Mouse (Mus musculus) embryo, embryonic 11 days (tissue): Measurements from ENCODE around the gene Gpr183.
A peak's percentile ranks its signal among the peaks of the same experiment; 100 is the strongest.

Experiments used
- DNase-seq: peaks from one replicate; pipeline ENCODE4 v3.0.0-alpha.2; 2015

The Gpr183 gene

DNA sequence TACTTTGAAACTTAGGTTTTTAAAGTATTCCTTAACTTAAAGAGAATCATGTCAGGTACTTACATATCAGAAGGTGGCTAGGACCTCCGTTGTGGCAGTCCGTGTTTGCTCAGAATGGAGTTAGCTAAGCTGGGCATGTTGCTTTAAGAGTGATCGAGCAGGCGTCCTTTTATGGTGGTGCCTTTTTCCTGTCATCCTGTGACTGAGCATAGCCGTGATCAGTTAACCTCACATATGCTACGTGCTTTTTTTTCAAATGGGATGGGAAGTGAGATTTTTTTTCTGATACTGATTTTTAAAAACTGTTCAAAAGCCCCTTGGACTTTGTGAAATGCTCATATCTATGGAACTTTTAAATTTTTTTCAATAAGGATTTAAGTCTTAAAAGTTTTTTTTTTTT, at the start of gene Gpr183:
Gene Gpr183, minus strand, starts transcription at position 206 of the 400 bp plus-strand sequence.
- no peak for DNase-seq

DNA sequence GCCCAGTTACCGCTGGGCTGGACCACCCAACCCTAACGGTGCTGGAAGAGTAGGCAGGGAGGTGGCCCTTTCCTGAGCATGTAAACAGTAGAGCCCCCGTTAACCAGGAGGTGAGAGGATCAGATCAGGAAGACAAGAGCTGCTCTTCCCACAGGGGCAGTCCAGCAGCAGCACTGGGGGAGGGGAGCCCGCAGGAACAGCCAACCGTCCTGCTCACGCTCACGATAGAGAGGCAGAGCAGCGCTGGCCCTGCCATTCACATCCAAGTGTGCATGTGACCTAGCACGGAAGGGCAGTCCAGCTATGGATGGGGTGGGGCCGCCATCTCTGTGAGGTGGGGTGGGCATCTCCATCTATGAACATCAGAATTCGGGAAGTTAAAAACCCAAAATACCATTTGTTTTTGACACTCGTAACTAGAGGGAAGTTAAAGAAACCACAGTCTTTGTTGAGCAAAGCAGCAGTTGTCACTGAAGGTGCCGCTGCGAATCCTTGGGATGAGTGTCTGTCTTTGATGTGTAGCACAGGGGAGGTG, 48.5 kb upstream of the Gpr183 start:
- DNase-seq: peak; percentile 17

DNA sequence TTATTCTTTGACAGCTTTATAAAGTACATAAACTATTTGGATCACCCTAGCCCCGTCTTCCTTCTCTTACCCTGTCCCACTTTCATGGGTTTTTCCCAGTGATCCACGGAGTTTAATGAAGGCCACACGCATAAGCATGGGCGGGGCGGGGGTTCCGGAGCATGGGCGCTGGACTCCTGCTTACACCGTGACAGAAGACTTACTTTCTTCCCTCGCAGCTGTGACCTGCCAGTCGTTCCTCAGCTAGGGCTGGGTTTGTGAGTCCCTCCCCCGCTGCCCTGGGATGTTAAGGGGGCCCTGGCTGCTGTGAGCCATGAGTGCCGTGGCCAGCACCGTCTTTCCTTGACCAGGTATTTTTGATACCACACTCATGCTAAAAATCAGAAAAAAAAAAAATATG, 47.8 kb upstream of the Gpr183 start:
- no peak for DNase-seq

DNA sequence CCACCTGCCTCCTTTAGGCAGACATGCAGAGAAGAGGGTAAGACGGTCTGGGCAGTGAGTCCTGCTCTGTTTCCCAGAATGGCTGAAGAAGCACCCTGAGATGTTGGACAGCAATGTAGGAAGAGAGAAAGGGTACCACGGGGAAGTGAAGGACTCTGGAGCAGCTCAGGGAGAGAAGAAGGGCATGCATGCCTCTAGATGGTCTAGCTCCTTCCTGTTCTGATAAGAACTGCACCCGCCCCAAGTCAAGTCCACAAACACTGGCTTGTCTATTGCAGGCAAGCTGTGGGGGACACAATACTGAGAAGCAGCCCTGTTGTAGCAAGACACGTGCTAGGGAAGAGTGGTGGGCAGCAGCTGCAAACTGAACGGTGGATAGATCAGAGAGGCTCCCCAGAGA, 47.2 kb upstream of the Gpr183 start:
- DNase-seq: no peak

DNA sequence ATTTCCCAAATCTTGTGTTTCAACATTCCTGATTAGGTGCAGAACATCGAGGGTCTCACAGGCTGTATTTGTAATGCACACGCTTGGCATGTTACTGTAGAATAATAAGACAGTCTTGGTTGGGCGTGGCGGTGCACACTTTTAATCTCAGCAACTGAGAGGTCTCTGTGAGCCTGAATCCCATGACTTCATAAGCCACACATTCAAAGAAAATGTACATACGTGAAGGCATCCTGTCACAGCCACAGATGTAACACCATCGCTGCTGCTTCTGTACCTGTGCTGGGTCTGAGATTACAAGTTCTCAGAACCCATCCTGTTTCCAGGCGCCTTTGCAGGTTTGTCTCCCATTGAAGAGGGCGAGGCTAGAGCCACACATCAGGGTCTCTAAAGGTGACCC, 46.8 kb upstream of the Gpr183 start:
- DNase-seq: no peak

DNA sequence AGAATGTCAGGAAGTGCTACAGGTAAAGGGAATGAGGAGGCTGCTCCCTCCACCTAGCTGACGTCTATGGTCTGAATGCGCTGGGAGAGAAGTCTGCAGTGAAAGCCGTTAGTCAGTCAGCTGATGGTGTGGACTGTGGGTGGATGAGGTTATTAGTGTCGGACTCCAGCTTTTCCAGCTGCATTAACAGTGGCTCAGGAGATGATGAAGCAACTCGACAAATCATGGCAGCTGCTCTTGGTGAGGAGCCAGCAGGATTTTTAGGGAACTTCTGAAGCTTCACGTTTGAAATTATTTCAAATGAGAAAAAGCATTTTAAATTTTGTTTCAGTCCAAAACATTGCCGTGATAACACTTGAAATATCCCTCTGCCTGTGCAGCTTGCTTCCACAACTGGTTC, 45.3 kb upstream of the Gpr183 start:
- no peak for DNase-seq

DNA sequence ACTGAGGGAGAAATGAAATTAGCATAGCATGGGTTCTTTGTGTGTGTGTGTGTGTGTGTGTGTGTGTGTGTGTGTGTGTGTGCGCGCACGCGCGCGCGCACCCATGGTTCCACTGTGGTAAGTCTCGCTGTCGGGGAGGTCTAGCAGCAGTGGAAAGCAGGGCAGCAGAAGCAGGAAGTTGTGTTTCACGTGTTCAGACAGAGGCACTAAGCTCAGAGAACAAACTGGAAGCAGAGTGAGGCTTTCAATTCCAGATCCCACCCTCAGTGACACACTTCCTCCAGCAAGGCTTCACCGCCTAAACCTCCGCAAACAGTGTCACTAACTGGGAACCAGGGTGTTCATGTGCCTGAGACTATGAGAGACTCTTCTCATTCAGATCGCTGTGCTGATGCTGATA, 44.5 kb upstream of the Gpr183 start:
- no peak for DNase-seq

DNA sequence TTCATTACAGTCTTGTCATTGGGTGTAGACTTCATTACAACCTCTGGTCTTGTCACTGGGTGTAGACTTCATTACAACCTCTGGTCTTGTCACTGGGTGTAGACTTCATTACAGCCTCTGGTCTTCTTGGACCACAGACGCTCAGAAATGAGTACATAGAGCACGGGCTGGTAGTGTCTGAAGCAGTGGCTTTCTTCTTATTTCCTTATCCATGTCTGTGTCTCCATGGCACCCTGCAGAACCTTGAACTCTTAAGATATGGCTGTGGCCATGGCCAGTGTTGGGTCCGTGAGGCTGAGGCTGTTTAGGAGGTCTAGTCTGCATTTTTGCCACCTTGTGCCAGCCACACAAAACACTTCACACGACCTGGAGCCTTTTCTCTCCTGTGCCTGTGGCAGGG, 43.3 kb upstream of the Gpr183 start:
- no peak for DNase-seq

DNA sequence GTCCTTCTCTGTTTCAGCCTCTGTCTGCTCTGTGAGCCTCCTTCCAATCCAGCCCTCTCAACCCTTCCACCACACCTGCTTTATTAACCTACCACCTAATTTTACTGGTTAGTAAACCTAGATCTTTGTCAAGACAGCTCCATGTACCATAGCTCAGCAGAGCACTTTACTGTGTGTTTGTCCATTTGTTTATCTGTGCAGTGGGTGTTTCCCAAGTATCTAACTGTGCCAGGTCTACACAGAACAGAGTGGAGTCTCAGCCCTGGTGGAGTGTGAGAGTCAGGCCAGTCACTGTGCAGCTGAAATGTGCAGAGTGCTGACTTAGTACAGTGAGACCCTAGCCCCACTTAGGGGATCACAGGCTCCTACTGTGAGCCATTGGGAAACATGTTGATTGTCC, 38.8 kb upstream of the Gpr183 start:
- no peak for DNase-seq

DNA sequence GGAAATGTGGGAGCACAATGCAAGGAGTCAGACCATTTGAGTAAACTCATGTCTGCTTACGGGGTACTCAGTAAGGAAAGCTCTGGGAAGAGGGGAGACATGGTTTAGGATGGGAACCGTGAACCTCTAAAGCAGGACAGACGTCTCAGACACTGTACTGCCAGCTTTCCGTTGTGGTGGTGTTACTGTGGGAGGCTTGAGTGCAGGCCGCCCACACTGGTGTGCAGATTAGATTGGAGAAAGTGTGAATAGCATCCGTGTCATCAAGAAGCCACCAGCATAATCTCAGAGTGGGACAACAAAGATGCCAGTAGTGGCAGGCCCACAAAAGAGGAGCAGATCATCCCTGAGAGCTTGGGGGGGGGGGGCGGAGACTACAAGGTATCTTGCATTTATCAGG, 37.2 kb upstream of the Gpr183 start:
- DNase-seq: no peak

DNA sequence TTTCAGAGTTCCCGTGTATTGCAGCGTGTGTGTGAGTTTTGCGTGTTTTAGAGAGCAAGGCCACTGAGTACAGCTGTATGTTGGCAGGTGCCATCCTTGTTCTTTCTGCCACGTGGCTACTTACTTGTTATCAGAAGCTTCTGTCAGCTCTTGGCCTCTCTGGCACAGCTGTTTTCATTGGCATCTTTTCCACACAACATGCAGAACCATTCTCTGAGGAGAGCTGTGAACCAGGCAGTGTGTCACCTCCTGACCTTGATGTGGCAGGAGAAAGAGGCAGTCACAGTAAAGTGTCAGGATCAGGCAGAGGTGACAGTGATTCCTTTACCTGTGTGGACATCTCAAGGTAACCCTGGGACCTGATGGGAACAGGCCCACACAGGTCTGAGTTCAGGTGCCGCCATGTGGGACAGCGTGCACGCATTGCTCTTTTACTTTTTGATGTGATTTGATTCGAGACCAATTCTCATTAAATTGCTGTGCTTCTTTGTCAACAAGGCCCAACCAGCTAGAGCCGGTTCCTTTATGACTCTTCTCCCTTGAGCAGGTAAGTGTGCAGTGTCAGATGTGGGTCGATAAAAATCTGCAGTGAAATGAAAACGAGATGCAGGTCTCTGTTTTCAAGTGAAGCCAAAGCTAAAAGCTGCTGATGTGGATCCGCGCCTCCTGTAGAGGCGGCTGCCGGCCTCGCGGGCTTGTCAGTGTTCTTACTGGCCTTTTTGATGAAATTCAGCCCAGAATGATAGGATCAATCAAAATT, 35.5 kb upstream of the Gpr183 start:
- no peak for DNase-seq

DNA sequence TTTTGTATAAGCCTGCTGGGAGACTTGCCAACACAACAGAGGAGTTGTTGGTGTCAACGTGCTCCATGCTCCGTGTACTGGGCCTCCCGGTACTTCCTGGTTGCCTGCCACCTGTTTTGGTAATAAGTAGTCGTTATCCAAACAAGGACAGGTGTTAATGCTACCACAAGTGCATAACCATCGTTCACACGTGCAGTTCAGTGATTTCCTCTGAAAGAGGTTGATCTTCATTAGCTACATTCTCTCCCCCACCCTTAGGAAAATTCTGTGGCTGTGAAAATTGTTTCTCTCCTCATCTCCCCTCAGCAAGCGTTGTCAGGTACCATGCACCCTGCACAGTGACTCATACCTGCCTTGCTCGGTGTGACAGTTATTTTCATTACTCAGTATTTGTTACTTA, 34.5 kb upstream of the Gpr183 start:
- DNase-seq: no peak

DNA sequence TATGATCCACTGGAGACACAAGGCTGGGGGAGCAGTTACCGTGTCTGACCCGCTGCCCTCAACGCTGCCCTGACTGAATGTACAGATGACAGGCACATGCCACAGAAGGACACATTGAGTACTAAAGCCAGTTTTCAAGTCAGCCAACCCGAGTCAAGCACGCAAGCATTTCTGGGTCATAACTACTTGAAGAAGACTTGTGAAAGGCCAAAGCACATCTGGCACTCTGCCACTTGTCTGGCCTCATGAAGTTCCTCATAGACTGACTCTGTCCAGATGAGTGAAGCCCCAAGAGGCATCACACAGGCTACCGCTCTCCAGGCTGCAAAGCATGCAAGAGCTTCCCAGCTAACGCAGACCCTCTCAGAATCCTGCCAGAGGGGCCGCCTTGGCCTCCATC, 31.8 kb upstream of the Gpr183 start:
- no peak for DNase-seq

DNA sequence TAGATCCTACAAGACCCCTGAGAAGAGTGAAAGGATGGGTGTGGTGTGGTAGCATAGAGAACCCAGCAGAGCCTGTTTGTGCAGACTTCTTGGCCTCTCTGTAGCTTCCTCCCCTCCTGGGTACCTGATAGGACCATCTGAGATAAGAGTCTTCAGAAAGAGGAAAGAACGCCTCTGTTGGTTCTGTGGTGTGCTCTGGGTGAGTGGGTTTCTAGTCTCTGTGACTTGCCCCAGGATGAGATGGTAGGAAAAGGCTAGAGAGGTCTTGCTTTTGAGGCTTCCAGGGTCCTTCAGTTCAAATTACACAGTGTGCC, 30.5 kb upstream of the Gpr183 start:
- no peak for DNase-seq

DNA sequence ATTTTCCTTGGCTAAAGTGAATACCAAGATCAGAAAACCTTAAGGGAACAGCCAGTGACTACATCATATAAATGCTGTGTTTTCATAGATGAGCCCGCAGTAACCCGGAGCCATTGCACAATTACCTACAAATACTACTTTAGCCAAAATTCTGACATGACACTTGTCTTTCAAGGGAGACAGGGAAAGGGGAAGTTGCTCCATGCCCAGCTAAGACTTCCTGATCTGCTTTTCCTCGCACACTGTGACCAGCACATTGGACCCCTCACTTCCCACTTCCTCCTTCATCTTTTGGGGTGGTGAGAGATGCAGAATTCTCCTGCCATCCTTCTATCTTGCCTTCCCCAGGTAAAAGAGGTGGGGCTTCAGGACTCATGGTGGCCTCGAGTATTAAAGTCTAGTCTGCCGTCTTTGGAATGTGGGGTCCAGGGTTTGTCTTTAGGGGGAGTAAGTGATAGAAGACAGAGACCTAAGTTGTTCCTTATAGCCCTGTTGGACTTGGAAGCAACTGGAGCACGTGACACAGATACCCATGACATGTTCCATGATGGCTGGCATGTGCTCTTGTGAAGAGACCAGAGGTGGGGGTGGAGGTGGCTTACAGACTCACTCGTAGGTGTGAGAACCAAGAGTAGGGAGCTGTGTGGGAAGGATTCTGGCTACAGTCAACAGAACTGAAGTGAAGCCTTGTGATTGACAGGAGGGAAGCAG, 30.0 kb upstream of the Gpr183 start:
- no peak for DNase-seq

DNA sequence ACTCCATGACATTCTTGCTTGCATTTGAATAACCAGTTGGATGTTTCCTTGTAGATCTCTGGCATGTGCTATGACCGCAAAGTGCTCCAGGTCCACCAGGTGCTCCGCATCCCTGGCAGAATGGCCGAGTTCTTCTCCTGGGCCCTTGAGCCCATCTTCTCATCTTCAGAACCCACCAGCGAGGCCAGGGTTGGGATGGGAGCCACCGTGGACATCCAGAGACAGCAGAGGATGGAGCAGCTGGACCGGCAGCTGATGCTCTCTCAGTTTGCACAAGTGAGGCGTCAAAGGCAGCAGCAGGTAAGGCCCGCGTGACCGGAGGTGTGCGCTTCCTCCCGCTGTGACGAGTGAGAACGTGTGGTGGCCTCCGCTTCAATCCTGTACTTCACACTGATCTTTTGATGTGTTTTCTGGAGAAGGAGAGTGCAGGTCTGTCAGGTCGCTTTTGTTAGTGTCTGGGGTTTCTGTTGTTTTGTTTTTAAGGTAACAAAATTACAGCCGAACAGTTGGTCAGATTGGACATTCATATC, 29.2 kb upstream of the Gpr183 start:
- DNase-seq: no peak

DNA sequence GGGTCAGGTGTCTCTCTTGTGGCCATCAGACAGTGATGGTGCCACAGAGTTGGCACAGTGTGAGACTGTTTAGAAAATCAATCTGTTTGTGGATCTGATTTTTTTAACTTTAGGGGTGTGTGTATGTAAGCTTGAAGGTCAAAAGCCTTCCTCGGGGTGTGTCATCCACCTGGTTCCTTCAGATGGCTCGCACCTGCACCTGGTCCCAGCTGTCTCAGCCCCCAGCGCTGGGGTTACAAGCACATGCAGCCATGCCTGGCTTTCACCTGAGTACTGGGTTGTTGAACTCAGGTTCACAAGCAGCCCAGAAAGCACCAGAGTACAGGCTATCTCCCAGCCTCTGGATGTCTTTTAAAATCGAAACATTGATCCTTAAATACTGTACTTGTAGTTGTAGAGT, 28.6 kb upstream of the Gpr183 start:
- DNase-seq: no peak

DNA sequence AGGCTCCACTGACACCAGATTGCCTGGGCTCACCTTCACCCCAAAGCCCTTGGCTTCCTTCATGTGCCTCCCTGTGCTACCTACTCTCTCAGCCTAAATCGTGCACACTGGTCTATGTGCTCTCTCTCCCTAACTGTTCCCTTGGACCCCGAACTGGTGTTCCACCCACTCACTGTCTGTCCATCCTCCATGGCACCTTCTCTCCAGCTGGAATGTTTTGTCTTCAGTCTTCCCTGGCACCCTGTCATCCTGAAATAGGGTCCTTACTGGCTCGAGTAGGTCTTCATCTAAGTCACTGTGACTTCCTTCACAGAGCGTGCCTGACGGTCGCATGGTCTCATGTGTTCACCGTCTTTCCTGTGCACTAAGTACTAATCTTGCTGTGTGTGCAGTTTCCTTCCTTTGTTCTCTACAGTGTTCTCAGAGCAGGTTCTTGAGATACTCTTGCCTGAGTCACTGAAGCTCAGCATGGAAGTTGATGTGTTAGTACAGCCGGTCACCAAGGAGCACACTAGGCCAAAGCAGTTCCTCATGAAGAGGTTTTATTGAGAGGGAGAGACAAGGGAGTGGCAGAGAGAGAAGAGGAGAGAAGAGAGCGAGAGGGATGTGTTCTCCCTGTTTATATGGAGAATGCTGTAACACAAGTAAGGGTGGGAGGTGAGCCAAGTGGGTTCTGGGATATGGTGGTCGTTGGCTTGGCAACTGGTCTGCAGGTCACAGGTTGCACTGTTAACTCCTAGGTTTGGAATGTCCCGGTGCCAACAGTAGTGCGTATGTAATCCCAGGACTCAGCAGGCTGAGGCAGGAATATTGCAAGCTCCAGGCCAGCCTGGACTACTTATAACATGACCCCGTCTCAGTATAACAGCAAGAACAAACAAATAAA, 27.6 kb upstream of the Gpr183 start:
- no peak for DNase-seq

DNA sequence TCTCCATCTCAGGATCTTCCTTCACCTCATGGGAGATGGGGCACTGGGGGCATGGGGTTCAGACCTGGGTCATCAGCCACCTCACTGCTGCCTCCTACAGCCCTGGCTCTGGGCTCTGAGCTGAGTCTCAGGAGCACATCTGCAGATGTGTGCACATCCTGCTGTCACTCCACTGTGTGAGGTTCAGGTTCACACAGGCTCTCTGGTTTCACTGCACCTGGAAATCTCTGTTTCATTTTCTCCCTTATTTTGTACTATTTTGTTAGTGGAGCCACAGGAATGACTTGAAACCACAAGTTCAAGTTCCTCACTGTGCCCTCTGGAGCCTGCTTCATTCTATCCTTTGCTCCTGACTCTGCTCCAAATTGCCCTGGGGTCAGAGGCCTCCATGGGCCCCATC, 26.9 kb upstream of the Gpr183 start:
- no peak for DNase-seq

DNA sequence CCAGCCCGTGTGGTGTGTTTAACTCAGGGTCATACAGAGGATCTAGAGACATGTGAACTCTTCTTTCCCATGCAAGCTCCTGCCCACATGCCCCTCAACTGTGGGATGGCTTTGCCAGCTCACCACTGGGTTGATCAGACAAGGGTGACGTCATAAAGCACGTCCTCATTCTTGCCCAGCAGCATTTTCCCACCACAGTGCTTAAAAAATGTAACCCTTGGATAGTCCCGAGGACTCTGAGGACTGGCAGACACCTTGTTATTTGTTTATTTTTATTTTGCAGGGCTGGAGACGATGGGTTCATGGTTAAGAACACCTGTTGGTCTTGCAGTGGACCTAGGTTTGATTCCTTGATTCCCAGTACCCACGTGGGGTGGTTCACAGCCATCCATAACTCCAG, 25.9 kb upstream of the Gpr183 start:
- DNase-seq: no peak

DNA sequence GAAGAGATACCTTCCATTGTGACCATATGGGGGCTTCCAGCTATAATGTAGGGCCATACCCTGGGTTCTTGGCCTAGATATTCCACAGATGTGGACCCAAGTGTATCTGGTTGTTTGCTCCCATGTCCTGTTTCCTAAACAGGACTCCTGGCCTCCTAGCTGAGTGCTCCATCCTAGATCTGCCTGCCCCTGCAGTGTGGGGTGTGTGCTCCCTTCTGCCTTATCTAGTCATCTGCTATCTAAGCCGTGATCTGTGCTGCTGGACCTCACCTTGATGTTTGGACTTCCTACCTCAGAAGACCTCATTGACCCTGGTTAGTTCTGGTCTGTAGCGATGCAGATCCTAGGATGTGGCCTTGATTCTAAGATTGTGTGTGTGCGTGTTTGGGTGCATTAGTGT, 24.9 kb upstream of the Gpr183 start:
- no peak for DNase-seq

DNA sequence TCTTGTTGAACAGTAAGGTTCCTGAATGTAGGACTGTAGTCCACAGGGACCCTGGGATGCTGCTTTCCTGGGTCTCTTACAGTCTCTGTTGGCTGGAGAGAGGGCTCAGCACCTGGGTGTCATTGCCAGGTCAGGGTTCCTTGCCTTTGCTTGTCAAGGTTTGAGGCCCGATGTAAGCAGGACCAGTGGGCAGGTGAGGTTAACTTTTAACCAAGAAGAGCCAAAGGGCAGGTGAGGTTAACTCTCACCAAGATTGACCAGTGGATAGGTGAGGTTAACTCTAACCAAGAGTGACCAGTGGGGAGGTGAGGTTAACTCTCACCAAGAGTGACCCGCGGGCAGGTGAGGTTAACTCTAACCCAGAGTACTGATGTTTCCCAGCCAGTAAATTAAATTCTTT, 24.3 kb upstream of the Gpr183 start:
- DNase-seq: no peak

DNA sequence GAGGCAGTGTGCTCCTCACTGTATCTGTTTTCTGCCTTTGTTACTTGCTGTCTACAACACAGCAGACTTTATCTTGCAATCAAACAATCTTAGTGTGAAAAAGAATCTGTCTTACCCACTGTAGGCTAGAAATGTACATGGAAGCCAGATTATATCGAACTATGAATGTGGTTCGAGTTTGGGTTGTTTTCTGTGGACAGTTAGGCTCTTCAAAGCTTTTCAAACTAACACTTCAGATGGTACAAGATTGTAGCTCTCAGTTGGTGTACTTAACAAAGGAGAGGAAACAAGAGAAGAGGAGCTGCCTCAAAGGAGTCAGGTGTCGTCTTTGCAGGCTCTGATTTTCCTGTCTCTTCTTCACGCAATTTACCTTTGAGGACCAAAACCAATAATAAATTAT, 22.7 kb upstream of the Gpr183 start:
- no peak for DNase-seq

DNA sequence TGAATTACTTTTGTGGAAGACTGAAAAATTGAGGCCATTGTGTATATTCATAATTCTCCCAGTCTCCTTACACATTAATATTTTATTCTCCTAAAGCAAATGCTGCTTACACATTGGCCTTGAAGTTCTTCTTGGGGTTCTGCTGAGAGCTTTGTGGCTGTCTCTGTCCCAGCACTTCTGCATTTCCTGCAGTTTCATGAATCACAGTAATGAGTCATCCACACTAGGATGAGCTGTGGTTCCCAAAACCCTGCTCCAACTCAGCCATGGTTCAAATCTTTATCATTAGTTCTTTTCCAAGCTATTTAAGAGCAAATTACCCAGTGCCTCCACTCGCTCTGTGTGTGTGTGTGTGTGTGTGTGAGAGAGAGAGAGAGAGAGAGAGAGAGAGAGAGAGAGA, 22.3 kb upstream of the Gpr183 start:
- DNase-seq: no peak
